Mouse (Mus musculus): ENCODE data around the gene Slc23a2. TPM values are rescaled to one million over a fixed set of nuclear protein-coding genes. Genes with fewer than 3 reads are reported as not detected.
A peak's percentile ranks its signal among the peaks of the same experiment; 100 is the strongest.

Slc23a2 gene
- polyA plus RNA-seq, 1 experiment from 2014 or later: 14.8 TPM

DNA sequence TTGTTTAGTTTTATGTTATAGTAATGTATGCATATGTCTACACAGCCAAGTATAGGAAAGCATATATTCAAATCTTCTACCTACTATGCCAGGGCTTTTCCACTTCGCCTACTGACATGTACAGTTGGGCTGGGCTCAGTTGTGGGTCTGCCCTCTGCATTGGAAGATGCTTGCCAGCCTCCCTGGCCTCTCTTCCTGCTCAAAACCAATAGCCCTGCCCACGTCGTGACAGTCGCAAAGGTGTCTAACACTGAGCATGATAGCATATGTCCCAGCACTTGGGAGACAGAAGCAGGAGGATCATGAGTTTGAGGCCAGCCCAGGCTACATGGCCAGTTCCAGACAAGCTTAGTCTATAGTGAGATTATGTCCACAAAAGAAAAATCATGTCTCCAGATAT is 131.8 kb downstream of the Slc23a2 start:
- WGBS: 85% methylated on average over 4 of the region's 4 CpGs
- H3K4me1 ChIP-seq: peaks cover 15% of the 10 kb centered on the region
- no peak overlapping the region for H3K4me3 ChIP-seq
- ATAC-seq (ENCODE audit: insufficient number of reproducible peaks, insufficient read depth, low FRiP score, low TSS enrichment, low read depth): no peak
- no peak overlapping the region for H3K4me2 ChIP-seq
- no peaks in the 10 kb centered on the region for H3K27me3 ChIP-seq
- H3K9ac ChIP-seq: no peak overlapping the region
- H3K36me3 ChIP-seq: no peaks in the 10 kb centered on the region
- no peak overlapping the region for H3K27ac ChIP-seq
- H3K9me3 ChIP-seq: no peaks in the 10 kb centered on the region

DNA sequence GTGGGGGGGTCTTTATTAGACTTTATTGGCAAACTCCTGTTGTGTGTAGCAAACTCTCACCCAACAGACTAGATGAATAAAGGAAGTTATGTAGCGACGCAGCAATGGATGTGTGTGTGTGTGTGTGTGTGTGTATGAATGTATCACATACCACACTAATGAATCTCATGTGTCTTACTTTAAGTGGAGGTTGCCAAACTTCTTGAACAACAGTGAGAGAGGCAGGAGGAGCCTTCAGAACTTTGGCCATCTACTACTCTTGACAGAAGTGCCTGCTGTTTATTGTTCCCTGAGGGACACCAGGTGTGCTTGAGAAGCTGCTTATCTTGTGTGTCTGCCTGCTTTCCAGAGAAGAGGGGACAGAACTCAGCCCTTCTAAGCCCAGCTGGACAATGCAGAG is 134.1 kb downstream of the Slc23a2 start:
- Histone ChIP-seq H3K27ac (no peak overlapping the region), H3K9ac (no peak overlapping the region), H3K4me1 (peaks cover 24% of the 10 kb centered on the region), H3K36me3 (no peaks in the 10 kb centered on the region), H3K27me3 (no peaks in the 10 kb centered on the region), H3K4me3 (no peak overlapping the region), H3K9me3 (no peaks in the 10 kb centered on the region), H3K4me2 (no peak overlapping the region)
- no peak for ATAC-seq (ENCODE audit: insufficient number of reproducible peaks, insufficient read depth, low FRiP score, low TSS enrichment, low read depth)
- 39% methylated on average over 2 of the region's 2 CpGs for WGBS

DNA sequence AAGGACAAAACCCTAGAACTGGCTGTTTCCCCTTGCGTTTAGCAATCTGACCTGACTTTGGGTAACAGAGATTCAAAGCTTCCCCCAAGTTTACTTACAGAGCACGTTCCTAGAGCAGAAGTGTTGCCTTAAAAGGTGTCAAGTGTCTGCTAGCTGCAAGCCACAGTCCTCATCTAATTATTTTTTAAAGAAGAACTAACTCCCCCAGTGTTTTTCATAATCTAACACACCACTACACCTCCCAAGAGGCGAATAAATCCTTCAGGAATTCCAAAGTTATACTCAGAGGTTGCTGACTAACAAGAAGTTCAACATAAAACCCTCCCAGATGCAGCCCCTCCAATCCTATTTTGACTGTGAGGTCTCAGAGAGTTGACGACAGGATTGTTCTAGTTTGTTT is 136.7 kb downstream of the Slc23a2 start:
- WGBS: 34% methylated on average over 4 of the region's 4 CpGs
- ATAC-seq (ENCODE audit: insufficient number of reproducible peaks, insufficient read depth, low FRiP score, low TSS enrichment, low read depth): no peak

DNA sequence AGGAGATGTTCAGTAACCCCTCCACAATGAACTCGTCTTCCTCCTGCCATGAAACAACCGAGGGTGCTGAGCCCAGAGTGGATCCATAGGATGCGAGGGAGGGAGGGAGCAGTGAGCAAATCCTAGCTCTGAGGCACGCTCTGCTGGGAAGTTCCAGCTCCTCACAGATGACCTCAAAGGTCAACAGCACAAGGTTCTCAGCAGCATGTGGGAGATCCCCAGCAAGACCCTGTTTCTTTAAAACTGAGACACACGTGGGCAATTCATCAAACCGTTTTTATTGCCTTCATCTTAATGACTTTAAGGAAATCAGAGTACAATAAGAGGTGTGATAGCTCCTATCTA is 137.5 kb downstream of the Slc23a2 start:
- no peaks in the 10 kb centered on the region for H3K9me3 ChIP-seq

More for the DNA sequence above, 136.7 kb downstream of the Slc23a2 start:
- no peak overlapping the region for H3K4me2 ChIP-seq
- no peak overlapping the region for H3K27ac ChIP-seq
- H3K9me3 ChIP-seq: no peaks in the 10 kb centered on the region
- no peaks in the 10 kb centered on the region for H3K36me3 ChIP-seq
- peaks cover 31% of the 10 kb centered on the region for H3K4me1 ChIP-seq
- no peaks in the 10 kb centered on the region for H3K27me3 ChIP-seq
- no peak overlapping the region for H3K4me3 ChIP-seq
- no peak overlapping the region for H3K9ac ChIP-seq

DNA sequence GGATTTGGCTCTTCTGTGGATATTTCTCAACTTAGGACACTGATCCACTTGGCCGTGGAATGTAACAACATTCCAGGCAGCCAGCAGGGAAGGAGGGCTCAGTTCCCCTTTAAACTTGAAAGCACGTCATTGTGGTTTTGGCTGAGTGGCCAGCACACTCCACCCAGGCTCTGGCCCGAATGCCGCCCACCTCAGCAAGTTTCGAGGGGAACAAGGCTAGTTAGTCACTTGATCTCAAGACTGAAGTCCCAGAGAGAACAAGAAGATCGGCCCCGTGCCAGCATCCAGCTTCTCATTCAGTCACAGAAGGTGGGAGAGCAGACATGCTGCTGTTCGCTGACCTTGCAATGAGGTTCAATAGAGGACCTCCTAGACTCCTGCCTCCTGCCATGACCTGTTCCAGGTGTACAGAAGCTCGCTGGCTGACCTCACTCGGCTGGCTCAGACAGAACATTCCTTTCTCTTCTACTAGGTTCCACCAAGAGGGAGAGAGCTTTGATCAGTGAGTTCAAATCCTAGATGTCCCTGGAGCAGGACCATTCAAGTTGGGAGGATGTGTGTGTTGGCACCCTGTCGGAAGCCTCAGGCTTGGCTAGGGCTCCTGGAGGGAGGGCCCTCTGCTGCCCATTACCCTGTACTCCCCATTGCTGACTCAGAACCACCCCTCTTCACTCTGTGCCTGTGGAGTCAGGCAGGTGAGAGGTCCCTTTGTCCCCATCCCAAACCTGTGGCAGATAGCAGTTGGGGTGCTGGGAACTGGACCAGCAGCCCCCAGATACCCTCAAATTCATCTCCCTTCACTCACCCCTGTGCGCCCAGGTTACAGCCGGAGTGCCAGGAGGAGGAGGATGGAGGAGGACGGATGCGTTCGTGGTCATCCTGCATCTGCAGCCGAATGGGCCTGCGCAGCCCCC is 138.1 kb downstream of the Slc23a2 start:
- Histone ChIP-seq H3K4me2 (no peak overlapping the region), H3K4me1 (peaks cover 31% of the 10 kb centered on the region), H3K27ac (peak overlapping the region; percentile 24), H3K36me3 (no peaks in the 10 kb centered on the region), H3K4me3 (no peak overlapping the region), H3K9ac (no peak overlapping the region), H3K9me3 (no peaks in the 10 kb centered on the region), H3K27me3 (no peaks in the 10 kb centered on the region)
- WGBS: 74% methylated on average over 18 of the region's 18 CpGs
- ATAC-seq (ENCODE audit: insufficient number of reproducible peaks, insufficient read depth, low FRiP score, low TSS enrichment, low read depth): peak; percentile 32

More for the DNA sequence above, 137.5 kb downstream of the Slc23a2 start:
- Histone ChIP-seq H3K4me3 (no peak overlapping the region), H3K36me3 (no peaks in the 10 kb centered on the region), H3K9ac (no peak overlapping the region), H3K4me2 (no peak overlapping the region), H3K27ac (no peak overlapping the region), H3K27me3 (no peaks in the 10 kb centered on the region), H3K4me1 (peaks cover 31% of the 10 kb centered on the region)
- no peak for ATAC-seq (ENCODE audit: insufficient number of reproducible peaks, insufficient read depth, low FRiP score, low TSS enrichment, low read depth)
- whole genome bisulfite sequencing: 47% methylated on average over 6 of the region's 6 CpGs

DNA sequence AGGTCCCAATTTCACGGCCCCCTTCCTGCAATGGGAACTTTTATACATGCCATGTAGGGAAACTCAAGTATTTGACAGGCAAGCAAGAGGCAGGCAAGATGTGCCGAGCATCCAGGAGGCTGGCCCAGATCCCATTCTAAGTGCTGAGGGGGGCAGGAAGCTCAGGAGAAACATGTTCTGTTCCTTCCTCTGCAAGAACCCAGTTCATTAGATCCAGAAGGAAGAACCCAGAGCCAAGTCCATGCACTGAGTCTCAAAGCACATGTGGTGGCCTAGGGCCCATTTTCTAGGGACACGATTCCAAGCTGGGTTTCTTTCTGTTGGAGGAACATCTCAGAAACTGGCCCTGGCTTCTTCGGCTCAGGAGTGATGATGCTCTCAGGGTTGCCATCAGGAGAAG is 139.5 kb downstream of the Slc23a2 start:
- Histone ChIP-seq H3K9me3 (no peaks in the 10 kb centered on the region), H3K9ac (no peak overlapping the region), H3K4me3 (no peak overlapping the region), H3K27me3 (no peaks in the 10 kb centered on the region), H3K36me3 (no peaks in the 10 kb centered on the region), H3K4me1 (peaks cover 29% of the 10 kb centered on the region), H3K27ac (no peak overlapping the region), H3K4me2 (no peak overlapping the region)
- ATAC-seq (ENCODE audit: insufficient number of reproducible peaks, insufficient read depth, low FRiP score, low TSS enrichment, low read depth): no peak
- 75% methylated on average over 4 of the region's 4 CpGs for WGBS

DNA sequence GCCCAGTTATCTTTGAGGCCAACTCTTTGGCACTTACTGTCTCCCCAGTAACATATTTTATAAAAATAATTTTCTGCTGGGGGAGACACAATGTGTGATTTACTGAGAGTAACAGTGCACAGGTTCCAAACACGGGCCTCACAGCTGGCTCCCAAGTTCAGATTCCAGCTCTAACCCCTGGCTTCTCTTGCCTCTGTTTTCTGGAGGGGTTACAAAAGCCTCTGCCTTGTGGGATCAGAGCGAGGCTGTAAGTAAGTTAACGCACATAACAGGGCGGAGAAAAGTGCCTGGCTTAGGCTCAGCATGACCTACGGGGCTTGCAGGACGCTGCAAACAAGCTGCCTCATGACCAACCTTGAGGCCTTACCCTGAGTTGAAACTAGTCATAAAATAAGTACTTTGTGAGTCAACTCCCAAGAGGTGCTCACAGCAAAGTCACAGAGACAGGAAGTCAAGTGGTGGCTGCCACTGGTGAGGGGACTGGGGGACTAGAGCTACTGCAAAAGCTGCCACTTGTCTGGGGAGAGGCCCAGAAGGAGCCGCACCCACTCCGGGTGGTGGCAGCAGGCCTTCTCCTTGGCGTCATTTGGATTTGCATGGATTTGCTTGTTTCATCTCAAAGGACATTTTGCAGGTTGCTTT is 140.3 kb downstream of the Slc23a2 start:
- WGBS: 76% methylated on average over 9 of the region's 9 CpGs
- H3K4me1 ChIP-seq: peaks cover 29% of the 10 kb centered on the region
- no peaks in the 10 kb centered on the region for H3K27me3 ChIP-seq
- H3K36me3 ChIP-seq: no peaks in the 10 kb centered on the region
- H3K27ac ChIP-seq: no peak overlapping the region
- no peaks in the 10 kb centered on the region for H3K9me3 ChIP-seq
- no peak overlapping the region for H3K4me3 ChIP-seq
- no peak for ATAC-seq (ENCODE audit: insufficient number of reproducible peaks, insufficient read depth, low FRiP score, low TSS enrichment, low read depth)
- H3K4me2 ChIP-seq: no peak overlapping the region
- H3K9ac ChIP-seq: no peak overlapping the region

DNA sequence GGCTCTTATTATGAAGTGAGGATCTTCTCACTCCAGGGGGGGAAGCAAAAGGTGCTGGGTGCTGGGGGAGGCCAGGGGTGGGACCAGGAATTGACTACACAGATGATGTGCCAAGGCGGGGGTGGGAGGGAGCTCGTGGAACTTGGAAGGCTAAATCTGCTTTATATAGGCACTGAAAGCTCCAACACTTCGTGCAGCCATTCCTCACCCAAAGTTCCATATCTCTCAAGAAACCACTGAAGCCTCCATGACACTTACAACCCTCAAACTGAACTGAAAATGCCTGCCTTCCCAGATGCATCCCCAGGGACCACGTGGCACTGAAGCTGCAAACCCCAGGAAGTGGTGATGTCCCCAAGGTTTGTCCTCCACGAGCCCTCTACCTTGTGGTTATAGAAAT is 141.0 kb downstream of the Slc23a2 start:
- Histone ChIP-seq H3K36me3 (no peaks in the 10 kb centered on the region), H3K9me3 (no peaks in the 10 kb centered on the region), H3K4me1 (peaks cover 29% of the 10 kb centered on the region), H3K27ac (no peak overlapping the region), H3K4me2 (no peak overlapping the region), H3K9ac (no peak overlapping the region), H3K27me3 (no peaks in the 10 kb centered on the region), H3K4me3 (no peak overlapping the region)
- 83% methylated on average over 5 of the region's 5 CpGs for WGBS
- no peak for ATAC-seq (ENCODE audit: insufficient number of reproducible peaks, insufficient read depth, low FRiP score, low TSS enrichment, low read depth)

Other genes with a start within 250 kb of the Slc23a2 start
- gene Prnp, start 235.2 kb downstream of the Slc23a2 start, polyA plus RNA-seq (2015; fragmentation: Nextera tagmentation; extraction: Ambion mirVana): 66.4 and 68.5 TPM in 2 replicates
- gene Prn, start 235.2 kb downstream of the Slc23a2 start, polyA plus RNA-seq (2015; fragmentation: Nextera tagmentation; extraction: Ambion mirVana): 0.35 TPM in 1 of 2 replicates, not detected in the other
- gene Prnd, start 194.2 kb downstream of the Slc23a2 start, polyA plus RNA-seq (2015; fragmentation: Nextera tagmentation; extraction: Ambion mirVana): 32.2 and 40.3 TPM in 2 replicates
- 5.0 and 6.8 TPM in 2 replicates for gene Rassf2, start 114.8 kb downstream of the Slc23a2 start, polyA plus RNA-seq (2015; fragmentation: Nextera tagmentation; extraction: Ambion mirVana)
- 55.9 and 61.2 TPM in 2 replicates for gene Tmem230, start 102.7 kb upstream of the Slc23a2 start, polyA plus RNA-seq (2015; fragmentation: Nextera tagmentation; extraction: Ambion mirVana)
- gene Pcna, start 108.2 kb upstream of the Slc23a2 start, polyA plus RNA-seq (2015; fragmentation: Nextera tagmentation; extraction: Ambion mirVana): 274 and 276 TPM in 2 replicates
- gene Cds2, start 118.0 kb upstream of the Slc23a2 start, polyA plus RNA-seq (2015; fragmentation: Nextera tagmentation; extraction: Ambion mirVana): 16.7 and 24.4 TPM in 2 replicates
- 1.2 TPM in 2 replicates for gene Prokr2, start 240.3 kb upstream of the Slc23a2 start, polyA plus RNA-seq (2015; fragmentation: Nextera tagmentation; extraction: Ambion mirVana)

Measured in embryonic facial prominence, embryonic 13.5 days (tissue).